Mouse (Mus musculus): Measurements from ENCODE around the gene Slc17a9.

The Slc17a9 gene

GRCm38 (mm10) chr2:180724585-180725413, at the start of gene Slc17a9:
Gene Slc17a9 (plus strand): TSS chr2:180725263.
- DNase-seq (ENCODE audit: low read depth): no peak

GRCm38 (mm10) chr2:180676706-180677105, 48.4 kb upstream of the Slc17a9 start:
- DNase-seq (ENCODE audit: low read depth): no peak

- peak; percentile 74 for DNase-seq (ENCODE audit: low read depth)
These were observed 46.4 kb upstream of the Slc17a9 start for GRCm38 (mm10) chr2:180678609-180679140.

- DNase-seq (ENCODE audit: low read depth): no peak
These were observed 43.8 kb upstream of the Slc17a9 start for GRCm38 (mm10) chr2:180681225-180681624.

- DNase-seq (ENCODE audit: low read depth): no peak
These were observed 41.5 kb upstream of the Slc17a9 start for GRCm38 (mm10) chr2:180683524-180683923.

- DNase-seq (ENCODE audit: low read depth): no peak
These were observed 41.0 kb upstream of the Slc17a9 start for GRCm38 (mm10) chr2:180684031-180684430.

GRCm38 (mm10) chr2:180689841-180690240, 35.2 kb upstream of the Slc17a9 start:
- DNase-seq (ENCODE audit: low read depth): no peak

GRCm38 (mm10) chr2:180692630-180693029, 32.4 kb upstream of the Slc17a9 start:
- DNase-seq (ENCODE audit: low read depth): no peak

- DNase-seq (ENCODE audit: low read depth): no peak
These were observed 29.9 kb upstream of the Slc17a9 start for GRCm38 (mm10) chr2:180695176-180695575.

GRCm38 (mm10) chr2:180700457-180700856, 24.6 kb upstream of the Slc17a9 start:
- no peak for DNase-seq (ENCODE audit: low read depth)

GRCm38 (mm10) chr2:180701053-180701766, 23.9 kb upstream of the Slc17a9 start:
- DNase-seq (ENCODE audit: low read depth): no peak

GRCm38 (mm10) chr2:180701767-180702621, 23.1 kb upstream of the Slc17a9 start:
- DNase-seq (ENCODE audit: low read depth): peak; percentile 75

GRCm38 (mm10) chr2:180702701-180703149, 22.3 kb upstream of the Slc17a9 start:
- no peak for DNase-seq (ENCODE audit: low read depth)

- no peak for DNase-seq (ENCODE audit: low read depth)
These were observed 21.9 kb upstream of the Slc17a9 start for GRCm38 (mm10) chr2:180703175-180703574.

GRCm38 (mm10) chr2:180703645-180704359, 21.3 kb upstream of the Slc17a9 start:
- no peak for DNase-seq (ENCODE audit: low read depth)

- DNase-seq (ENCODE audit: low read depth): no peak
These were observed 20.5 kb upstream of the Slc17a9 start for GRCm38 (mm10) chr2:180704591-180704990.

GRCm38 (mm10) chr2:180705066-180705465, 20.0 kb upstream of the Slc17a9 start:
- DNase-seq (ENCODE audit: low read depth): no peak

GRCm38 (mm10) chr2:180705975-180706374, 19.1 kb upstream of the Slc17a9 start:
- no peak for DNase-seq (ENCODE audit: low read depth)

GRCm38 (mm10) chr2:180709023-180709922, 15.8 kb upstream of the Slc17a9 start:
- DNase-seq (ENCODE audit: low read depth): no peak

- peak; percentile 90 for DNase-seq (ENCODE audit: low read depth)
These were observed 15.2 kb upstream of the Slc17a9 start, which contains the start of the genes Dido1 and Gid8 for GRCm38 (mm10) chr2:180709923-180710272. Gene Dido1 (minus strand): TSS chr2:180709999. Gene Gid8 (plus strand): TSS chr2:180710117.

All from c-Kit-positive CD71-negative TER-119-negative erythroid progenitor cells, embryonic 14.5 days (primary cell).